Mouse (Mus musculus): Measurements from ENCODE around the gene Zfp563.

DNA sequence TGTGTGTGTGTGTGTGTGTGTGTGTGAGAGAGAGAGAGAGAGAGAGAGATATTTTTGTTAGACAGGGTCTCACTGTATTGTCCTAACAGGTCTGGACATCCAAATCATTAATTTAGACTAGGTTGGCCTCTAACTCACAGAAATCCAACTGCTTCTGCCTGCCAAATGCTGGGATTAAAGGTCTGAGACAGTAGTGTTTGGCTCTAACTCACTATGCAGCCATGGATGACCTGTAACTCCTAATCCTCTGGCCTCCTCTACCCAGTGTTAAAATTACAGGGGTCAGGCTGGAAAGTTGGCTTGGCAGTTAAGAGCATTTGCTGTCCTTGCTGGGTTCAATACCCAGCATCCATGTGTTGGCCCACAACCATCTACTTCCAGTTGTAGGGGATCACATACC is 35.4 kb downstream of the Zfp563 start:
- TF ChIP-seq EP300 (IDR thresholded peaks at IDR 0.05; ENCODE audit: insufficient read depth, low read depth, low read length), result no peak
- no peak for TF ChIP-seq POLR2A (IDR thresholded peaks at IDR 0.05; ENCODE audit: insufficient read depth, low read depth, low read length)
- no peak for TF ChIP-seq CTCF (IDR thresholded peaks at IDR 0.05)

All from heart, adult 2 months (tissue).